Mouse (Mus musculus) liver, embryonic 14.5 days (tissue): ENCODE measurements around the gene Pla2g2d. TPM values are rescaled to one million over a fixed set of nuclear protein-coding genes. Genes with fewer than 3 reads are reported as not detected.

Source experiments
- ATAC-seq: fragments of 200-750 bp; cut with Nextera tagmentation; 2 replicates; pipeline ENCODE4 v1.8.0; 2017; ENCODE audit warnings: moderate number of reproducible peaks, mild to moderate bottlenecking, moderate library complexity; ENCODE audit not compliant: insufficient read depth
- DNase-seq, 3 experiments: peaks; one replicate each; pipeline ENCODE4 v3.0.0-alpha.2; 2012 to 2013; ENCODE audit warnings: low read depth in 3 of 3, low spot score in 3 of 3
- H3K27ac ChIP-seq: fragments of 300-500 bp; sonication (generic); 2 replicates; pipeline ENCODE4 v1.5.1; 2014; ENCODE audit warnings: moderate library complexity, mild to moderate bottlenecking, control low read depth, inconsistent platforms
- H3K27me3 ChIP-seq: fragments of 300-500 bp; sonication (generic); 2 replicates; pipeline ENCODE4 v1.6.1; 2014; ENCODE audit warnings: mild to moderate bottlenecking, low read length, moderate library complexity; ENCODE audit not compliant: control insufficient read depth, insufficient read depth
- H3K36me3 ChIP-seq: fragments of 300-500 bp; sonication (generic); replicated peaks from 2 replicates; pipeline ENCODE4 v1.6.1; 2014; ENCODE audit warnings: low read depth; ENCODE audit not compliant: control insufficient read depth, insufficient read depth
- H3K4me1 ChIP-seq, 2 experiments: fragments of 200-500 bp in 1 of 2; fragments of 300-500 bp in 1 of 2; sonication (generic) in 1 of 2; replicated peaks; 2 replicates each; pipeline ENCODE4 v1.6.1; 2012 to 2014; ENCODE audit warnings: antibody characterized with exemption in 1 of 2, inconsistent platforms in 1 of 2, low read length in 1 of 2; ENCODE audit not compliant: control insufficient read depth in 2 of 2, insufficient read depth in 2 of 2
- H3K4me2 ChIP-seq: fragments of 300-500 bp; sonication (generic); 2 replicates; pipeline ENCODE4 v1.6.1; 2014; ENCODE audit warnings: low read depth, mild to moderate bottlenecking, control low read depth, moderate library complexity
- H3K4me3 ChIP-seq, 2 experiments: fragments of 200-500 bp in 1 of 2; fragments of 300-500 bp in 1 of 2; sonication (generic) in 1 of 2; 2 replicates each; pipeline ENCODE4 v1.5.1; 2012 to 2014; ENCODE audit warnings: low read depth in 2 of 2, low read length in 2 of 2, mild to moderate bottlenecking in 2 of 2, control low read depth in 1 of 2, inconsistent platforms in 1 of 2, moderate library complexity in 1 of 2; ENCODE audit not compliant: insufficient read depth in 1 of 2
- H3K9ac ChIP-seq: fragments of 300-500 bp; sonication (generic); replicated peaks from 2 replicates; pipeline ENCODE4 v1.6.1; 2014; ENCODE audit warnings: mild to moderate bottlenecking, control low read depth, moderate library complexity
- H3K9me3 ChIP-seq: fragments of 300-500 bp; sonication (generic); 2 replicates; pipeline ENCODE4 v1.6.1; 2016; ENCODE audit warnings: low read length, mixed read lengths; ENCODE audit not compliant: control insufficient read depth
- CTCF ChIP-seq: IDR thresholded peaks from 2 replicates; pipeline ENCODE4 v1.5.1; 2016; ENCODE audit warnings: antibody characterized with exemption, low read depth, control low read depth
- EP300 ChIP-seq: IDR thresholded peaks from 2 replicates; pipeline ENCODE4 v1.6.1; 2016; ENCODE audit warnings: antibody characterized with exemption, low read depth
- WGBS: fragments of 180-500 bp; shearing (Covaris S2); extraction: QIAGEN DNeasy Blood & Tissue Kit; methylation state at CpG from one replicate; pipeline ENCODE4 v1.1.7; 2014; ENCODE audit not compliant: insufficient replicate concordance; 5-methylcytosine and 5-hydroxymethylcytosine counted together
- polyA plus RNA-seq, 2 experiments: library from polyadenylated mRNA; depleted of rRNA in 1 of 2; stranded (reverse) in 1 of 2; unstranded in 1 of 2; fragments of >200 nt; fragmentation: Nextera tagmentation in 1 of 2; extraction: Ambion mirVana in 1 of 2; gene quantifications; 2 replicates each; pipeline versions ENCODE4 v1.2.1 to v1.2.3; 2012 to 2014

Gene Pla2g2d
- polyA plus RNA-seq, 2 experiments, result not detected

DNA sequence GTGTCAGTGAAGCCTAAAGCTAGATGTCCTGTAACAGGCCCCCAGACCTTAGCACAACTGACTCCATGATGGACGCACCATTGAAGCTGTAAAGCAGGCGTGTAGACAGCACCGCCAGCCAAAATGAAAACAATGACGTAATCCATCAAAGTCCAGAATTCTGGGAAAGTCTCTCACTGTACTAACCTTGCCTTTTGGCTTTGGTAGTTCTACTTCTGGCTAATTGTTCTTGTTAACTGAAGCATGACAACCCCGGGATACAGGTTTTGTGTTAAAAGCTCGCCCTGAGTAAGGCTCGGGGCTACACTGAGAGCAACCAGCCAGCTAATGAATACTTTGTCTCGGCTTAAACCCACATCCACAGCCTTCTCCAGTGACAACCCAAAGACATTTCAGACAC lies 29.7 kb downstream of the Pla2g2d start:
- Histone ChIP-seq H3K4me3 (no peak overlapping the region), H3K27me3 (no peaks in the 10 kb centered on the region), H3K4me2 (no peak overlapping the region), H3K36me3 (no peaks in the 10 kb centered on the region), H3K4me1 (no peaks in the 10 kb centered on the region), H3K9ac (no peak overlapping the region), H3K27ac (no peak overlapping the region), H3K9me3 (no peaks in the 10 kb centered on the region)
- ATAC-seq, result no peak
- 44% methylated on average over 8 of the region's 8 CpGs for WGBS
- TF ChIP-seq EP300, result no peak
- no peak for TF ChIP-seq CTCF
- no peak for DNase-seq

DNA sequence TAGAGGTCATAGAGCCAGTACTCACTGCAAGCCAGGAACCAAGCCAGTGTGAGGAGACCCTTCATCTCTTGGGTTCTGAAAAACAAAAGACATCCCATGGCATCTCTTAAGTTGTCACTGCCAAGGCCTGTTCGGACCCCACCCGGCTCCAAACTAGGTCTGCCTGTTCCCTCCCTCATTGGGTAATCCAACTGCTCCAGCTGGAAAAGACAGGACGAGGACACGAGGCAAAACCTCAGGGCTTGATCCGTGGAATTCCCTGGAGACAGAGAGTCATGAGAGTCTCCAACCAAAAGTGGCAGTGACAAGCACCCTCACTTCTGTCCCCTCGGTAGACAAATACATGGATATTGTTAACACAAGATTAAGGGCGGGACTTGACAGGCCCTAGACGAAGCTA lies 30.6 kb downstream of the Pla2g2d start:
- WGBS, result 56% methylated on average over 8 of the region's 8 CpGs

DNA sequence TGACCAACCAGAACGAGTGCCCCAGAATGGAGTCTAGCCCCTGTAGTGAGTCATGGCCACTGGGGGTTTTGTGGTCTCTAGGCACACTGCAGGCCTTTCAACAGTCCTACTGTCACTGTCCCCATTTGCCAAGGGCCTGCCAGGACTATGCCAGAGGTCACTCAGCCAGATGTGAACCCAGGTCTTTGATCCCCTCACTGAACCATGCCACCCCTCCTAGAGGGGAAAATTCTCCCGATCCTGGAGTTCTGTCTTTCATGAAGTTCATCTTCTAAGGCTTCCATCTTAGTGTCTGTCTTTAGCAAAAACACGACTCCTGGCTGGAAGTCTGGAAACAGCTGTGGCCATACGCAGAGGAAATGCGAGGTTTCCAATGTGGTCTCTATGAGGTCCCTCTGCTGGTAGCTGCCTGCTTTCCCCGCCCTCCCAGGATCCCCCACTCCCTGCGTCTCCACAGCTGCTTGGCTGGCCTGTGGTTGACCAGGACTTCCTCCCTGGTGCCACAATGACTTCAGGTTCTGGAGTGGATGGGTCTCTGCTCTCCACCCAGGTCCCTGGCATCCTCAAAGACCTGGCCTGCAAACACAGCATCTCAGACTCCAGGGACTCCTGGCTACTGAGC lies 31.5 kb downstream of the Pla2g2d start:
- Histone ChIP-seq H3K9me3 (no peaks in the 10 kb centered on the region), H3K4me2 (no peak overlapping the region), H3K9ac (no peak overlapping the region), H3K4me3 (no peak overlapping the region), H3K4me1 (no peaks in the 10 kb centered on the region), H3K27me3 (no peaks in the 10 kb centered on the region), H3K27ac (no peak overlapping the region), H3K36me3 (no peaks in the 10 kb centered on the region)
- ATAC-seq, result no peak
- TF ChIP-seq CTCF (no peak), EP300 (no peak)
- DNase-seq, result no peak
- WGBS, result 16% methylated on average over 7 of the region's 7 CpGs

More for the DNA sequence above, 30.6 kb downstream of the Pla2g2d start:
- H3K27me3 ChIP-seq, result no peaks in the 10 kb centered on the region
- no peaks in the 10 kb centered on the region for H3K4me1 ChIP-seq
- H3K9ac ChIP-seq, result no peak overlapping the region
- no peak overlapping the region for H3K4me3 ChIP-seq
- H3K36me3 ChIP-seq, result no peaks in the 10 kb centered on the region
- TF ChIP-seq EP300 (no peak), CTCF (no peak)
- no peak for DNase-seq
- H3K9me3 ChIP-seq, result no peaks in the 10 kb centered on the region
- ATAC-seq, result no peak
- no peak overlapping the region for H3K4me2 ChIP-seq
- no peak overlapping the region for H3K27ac ChIP-seq

DNA sequence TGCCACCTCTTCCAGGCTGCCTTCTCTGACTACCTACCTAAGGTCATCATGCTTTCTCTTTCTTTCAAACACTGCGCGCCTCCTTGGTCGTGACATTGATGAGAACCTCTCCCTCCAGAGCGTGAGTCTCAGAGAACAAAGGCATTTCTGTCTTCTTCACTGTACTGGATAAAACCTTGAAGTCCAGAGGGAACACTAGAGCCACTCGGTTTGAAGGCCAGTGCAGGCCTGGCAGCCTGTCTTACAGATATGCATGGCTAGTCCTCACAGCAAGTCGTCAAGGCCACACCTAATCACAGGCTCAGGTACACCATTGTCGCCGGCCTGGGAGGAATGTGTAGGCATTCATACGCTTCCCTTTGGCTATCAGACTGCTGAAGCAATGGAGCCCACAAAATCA lies 40.6 kb downstream of the Pla2g2d start:
- no peak overlapping the region for H3K4me2 ChIP-seq
- H3K9ac ChIP-seq, result no peak overlapping the region
- no peak for DNase-seq
- H3K27ac ChIP-seq, result no peak overlapping the region
- no peaks in the 10 kb centered on the region for H3K27me3 ChIP-seq
- H3K4me3 ChIP-seq, result no peak overlapping the region
- no peak for TF ChIP-seq CTCF
- no peak for TF ChIP-seq EP300
- no peaks in the 10 kb centered on the region for H3K4me1 ChIP-seq
- H3K9me3 ChIP-seq, result no peaks in the 10 kb centered on the region
- 71% methylated on average over 9 of the region's 9 CpGs for WGBS
- no peak for ATAC-seq
- H3K36me3 ChIP-seq, result no peaks in the 10 kb centered on the region

DNA sequence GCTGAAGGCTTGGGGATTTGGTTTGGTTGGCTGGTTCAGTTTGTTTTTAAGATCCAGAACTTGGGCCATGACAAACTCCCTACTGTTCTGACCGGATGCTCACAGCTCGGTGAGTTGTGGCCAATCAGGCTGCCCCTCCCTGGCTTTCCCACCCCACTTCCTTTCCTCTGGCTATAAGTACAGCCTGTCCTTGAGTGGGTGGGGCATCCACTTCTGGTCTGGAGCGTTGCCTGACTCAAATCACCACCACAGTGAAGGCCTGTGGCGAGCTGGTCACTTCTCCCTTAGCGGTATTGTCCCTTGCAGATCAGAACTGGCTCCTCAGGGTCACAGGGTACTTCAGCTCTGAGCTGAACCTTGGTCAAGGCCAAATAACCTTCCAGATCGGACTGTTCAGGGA lies 42.2 kb downstream of the Pla2g2d start:
- Histone ChIP-seq H3K4me1 (no peaks in the 10 kb centered on the region), H3K4me3 (no peak overlapping the region), H3K27ac (no peak overlapping the region), H3K36me3 (no peaks in the 10 kb centered on the region), H3K4me2 (no peak overlapping the region), H3K9ac (no peak overlapping the region), H3K9me3 (no peaks in the 10 kb centered on the region), H3K27me3 (no peaks in the 10 kb centered on the region)
- TF ChIP-seq CTCF (no peak), EP300 (no peak)
- ATAC-seq (no peak), DNase-seq (no peak)
- 41% methylated on average over 6 of the region's 6 CpGs for WGBS
